Mouse (Mus musculus) hindbrain, embryonic 14.5 days (tissue): ENCODE results near the gene Cabp1. TPM values are rescaled to one million over a fixed set of nuclear protein-coding genes. Genes with fewer than 3 reads are reported as not detected.

Source experiments
- ATAC-seq: fragments of 200-750 bp; cut with Nextera tagmentation; 2 replicates; pipeline ENCODE4 v1.8.0; 2017; ENCODE audit warnings: moderate number of reproducible peaks, mild to moderate bottlenecking, moderate TSS enrichment, moderate library complexity; ENCODE audit not compliant: low FRiP score
- DNase-seq: peaks from one replicate; pipeline ENCODE4 v3.0.0-alpha.2; 2015; ENCODE audit warnings: low spot score
- H3K27ac ChIP-seq: fragments of 300-500 bp; sonication (generic); 2 replicates; pipeline ENCODE4 v1.5.1; 2014; ENCODE audit warnings: mild to moderate bottlenecking, moderate library complexity
- H3K27me3 ChIP-seq: fragments of 300-500 bp; sonication (generic); 2 replicates; pipeline ENCODE4 v1.6.1; 2014; ENCODE audit warnings: mild to moderate bottlenecking, low read length, mixed read lengths; ENCODE audit not compliant: control insufficient read depth, insufficient read depth
- H3K36me3 ChIP-seq: fragments of 300-500 bp; sonication (generic); replicated peaks from 2 replicates; pipeline ENCODE4 v1.6.1; 2014; ENCODE audit not compliant: control insufficient read depth, insufficient read depth
- H3K4me1 ChIP-seq: fragments of 300-500 bp; sonication (generic); replicated peaks from 2 replicates; pipeline ENCODE4 v1.6.1; 2014; ENCODE audit warnings: antibody characterized with exemption, low read length, mixed read lengths; ENCODE audit not compliant: control insufficient read depth, insufficient read depth
- H3K4me2 ChIP-seq: fragments of 300-500 bp; sonication (generic); replicated peaks from 2 replicates; pipeline ENCODE4 v1.6.1; 2014; ENCODE audit warnings: mild to moderate bottlenecking, moderate library complexity
- H3K4me3 ChIP-seq: fragments of 300-500 bp; sonication (generic); replicated peaks from 2 replicates; pipeline ENCODE4 v1.5.1; 2014; ENCODE audit warnings: mild to moderate bottlenecking, low read length
- H3K9ac ChIP-seq: fragments of 300-500 bp; sonication (generic); 2 replicates; pipeline ENCODE4 v1.6.1; 2014
- H3K9me3 ChIP-seq: fragments of 300-500 bp; sonication (generic); 2 replicates; pipeline ENCODE4 v1.6.1; 2016; ENCODE audit warnings: low read length; ENCODE audit not compliant: control insufficient read depth
- WGBS: fragments of 180-500 bp; shearing (Covaris S2); extraction: QIAGEN DNeasy Blood & Tissue Kit; methylation state at CpG from one replicate; pipeline ENCODE4 v1.1.7; 2014; 5-methylcytosine and 5-hydroxymethylcytosine counted together
- polyA plus RNA-seq: library from polyadenylated mRNA; unstranded; fragments of >200 nt; fragmentation: Nextera tagmentation; extraction: Ambion mirVana; gene quantifications from 2 replicates; pipeline ENCODE4 v1.2.1, GENCODE M21; 2014

Gene Cabp1
- polyA plus RNA-seq, 1 experiment from 2014 or later, result 22.8 TPM

DNA sequence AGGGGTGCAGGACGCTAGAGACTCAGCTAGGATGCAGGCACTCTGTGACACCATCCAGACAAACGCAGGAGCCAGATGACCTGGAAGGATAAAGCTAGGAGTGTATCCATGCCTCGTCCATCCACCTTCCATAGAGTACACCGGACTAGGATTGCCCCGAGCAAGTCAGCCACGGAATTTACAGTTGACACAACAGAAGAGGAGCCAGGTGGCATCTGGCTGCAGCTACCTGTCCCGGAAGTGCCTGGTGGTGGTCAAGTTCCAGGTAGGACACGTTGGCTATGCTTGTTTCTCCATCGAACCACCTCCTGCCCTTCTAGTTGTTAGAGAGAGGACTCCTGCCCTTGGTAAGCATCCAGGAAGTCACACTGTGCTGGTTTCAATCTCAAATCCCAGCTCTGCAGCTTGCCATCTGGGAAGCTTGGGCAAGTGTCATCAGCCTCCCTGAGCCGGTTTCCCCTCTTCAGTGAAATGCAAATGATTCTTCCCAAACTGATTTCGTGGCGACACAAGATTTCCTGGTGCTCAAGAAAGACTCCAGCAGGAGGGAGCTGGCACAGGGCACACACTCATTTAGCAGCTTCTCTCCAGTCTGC is 543 bp upstream of the Cabp1 start:
- Histone ChIP-seq H3K9ac (no peak overlapping the region; the same call in 1 of the 2 replicates), H3K27ac (peak overlapping the region; percentile 14; the same call in 1 of the 2 replicates), H3K36me3 (no peaks in the 10 kb centered on the region), H3K4me1 (peaks cover 14% of the 10 kb centered on the region), H3K4me3 (peak overlapping the region; percentile 70), H3K4me2 (peak overlapping the region; percentile 99), H3K9me3 (no peaks in the 10 kb centered on the region), H3K27me3 (peaks cover 43% of the 10 kb centered on the region)
- DNase-seq, result no peak
- WGBS, result 4% methylated on average over 12 of the region's 12 CpGs
- ATAC-seq, result peak; percentile 22; the same call in 1 of the 2 replicates

DNA sequence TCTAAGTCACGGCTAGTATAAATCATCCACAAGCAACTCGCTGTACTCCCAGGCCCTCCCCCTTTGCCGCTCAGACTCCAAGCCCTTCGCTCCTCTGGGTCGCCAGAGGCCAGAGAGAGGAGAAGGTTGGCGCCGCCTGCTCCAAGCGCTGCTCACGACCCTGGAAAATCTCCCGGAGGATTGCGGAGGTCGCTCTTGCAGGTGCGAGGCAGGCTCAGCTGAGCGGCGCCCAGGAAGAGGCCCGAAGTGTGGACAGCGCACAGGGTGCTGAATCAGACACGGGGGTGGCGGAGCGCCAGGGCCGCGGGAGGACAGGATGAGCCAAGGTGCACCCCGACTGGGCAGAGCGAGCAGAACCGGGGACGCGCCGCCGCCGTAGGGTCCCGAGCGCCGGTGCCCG is 955 bp downstream of the Cabp1 start:
- 2% methylated on average over 31 of the region's 34 CpGs for WGBS
- Histone ChIP-seq H3K27ac (no peak overlapping the region), H3K4me1 (peaks cover 14% of the 10 kb centered on the region), H3K9me3 (no peaks in the 10 kb centered on the region), H3K4me3 (peak overlapping the region; percentile 70), H3K9ac (peak overlapping the region; percentile 80), H3K27me3 (peaks cover 47% of the 10 kb centered on the region), H3K4me2 (peak overlapping the region; percentile 99), H3K36me3 (no peaks in the 10 kb centered on the region)
- DNase-seq, result peak; percentile 32
- no peak for ATAC-seq

DNA sequence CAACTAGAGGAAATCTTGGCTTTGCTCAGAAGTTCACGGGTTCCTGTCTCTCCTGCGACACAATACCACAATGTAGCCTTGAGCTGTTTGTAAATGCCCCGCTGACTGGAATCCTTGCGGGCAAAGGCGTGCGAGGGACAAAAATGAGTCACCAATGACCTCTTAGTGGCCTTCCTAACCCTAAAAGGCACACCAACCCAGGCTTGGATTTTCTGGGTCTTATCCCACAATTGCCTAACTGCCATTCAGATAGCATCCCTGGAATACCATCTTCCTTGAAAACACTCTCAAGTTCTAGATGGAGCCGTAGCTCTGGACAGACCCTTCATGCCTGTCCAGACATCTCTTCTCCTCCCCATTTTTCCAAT is 1.4 kb downstream of the Cabp1 start:
- DNase-seq (no peak), ATAC-seq (no peak)
- Histone ChIP-seq H3K4me1 (peaks cover 14% of the 10 kb centered on the region), H3K27ac (no peak overlapping the region), H3K4me3 (peak overlapping the region; percentile 70), H3K27me3 (peaks cover 47% of the 10 kb centered on the region), H3K4me2 (peak overlapping the region; percentile 99), H3K36me3 (no peaks in the 10 kb centered on the region), H3K9me3 (no peaks in the 10 kb centered on the region), H3K9ac (peak overlapping the region; percentile 80)
- 14% methylated on average over 7 of the region's 7 CpGs for WGBS

DNA sequence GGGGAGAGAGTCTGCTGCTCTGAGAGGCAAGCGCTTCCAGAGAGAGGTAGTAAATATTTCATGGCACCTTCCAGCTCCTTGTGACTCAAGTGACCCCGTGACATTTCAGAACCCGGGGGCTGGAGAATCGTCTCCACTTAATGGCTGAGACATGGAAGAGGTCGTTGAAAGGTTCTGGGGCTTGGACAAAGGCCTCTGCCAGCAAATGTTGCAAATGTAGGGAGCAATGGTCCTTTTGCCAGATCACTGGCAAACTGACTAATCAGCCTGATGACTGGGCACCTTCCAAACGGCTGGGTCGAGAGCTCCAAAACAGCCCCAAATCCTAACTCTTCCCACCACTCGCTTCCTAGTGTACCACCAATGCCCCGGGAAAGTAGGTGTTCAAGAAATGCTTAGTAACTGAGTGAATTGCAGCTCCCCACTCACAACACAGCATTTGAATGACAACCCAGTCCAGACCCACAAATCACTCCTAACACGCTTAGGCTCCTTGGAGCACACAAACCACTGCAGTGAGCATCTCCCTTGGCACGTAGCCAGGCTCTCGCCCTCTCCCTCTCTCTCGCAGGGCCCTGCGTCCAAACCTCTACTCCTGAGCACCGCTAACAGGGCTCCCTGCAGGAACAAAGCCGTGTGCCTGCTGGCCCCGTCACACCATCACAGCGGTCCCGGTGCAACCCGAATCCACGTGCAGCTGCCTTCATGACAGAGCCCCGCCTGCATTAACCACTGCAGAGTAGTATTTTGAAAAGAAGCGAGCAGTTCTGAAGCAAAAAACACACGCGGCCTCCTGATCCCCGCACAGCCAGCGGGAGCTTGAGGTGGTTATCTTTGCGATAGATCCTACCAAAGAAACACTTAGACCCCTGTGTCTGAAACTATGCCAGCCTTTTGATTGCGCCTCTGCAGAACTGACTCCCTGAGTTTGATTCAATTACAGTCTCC is 2.0 kb downstream of the Cabp1 start:
- Histone ChIP-seq H3K36me3 (no peaks in the 10 kb centered on the region), H3K4me2 (peak overlapping the region; percentile 99), H3K4me1 (peaks cover 19% of the 10 kb centered on the region), H3K27ac (no peak overlapping the region), H3K9ac (peak overlapping the region; percentile 80), H3K4me3 (peak overlapping the region; percentile 70), H3K27me3 (peaks cover 47% of the 10 kb centered on the region), H3K9me3 (no peaks in the 10 kb centered on the region)
- peak; percentile 63 for DNase-seq
- ATAC-seq, result peak; percentile 25; the same call in 1 of the 2 replicates
- 6% methylated on average over 29 of the region's 29 CpGs for WGBS

DNA sequence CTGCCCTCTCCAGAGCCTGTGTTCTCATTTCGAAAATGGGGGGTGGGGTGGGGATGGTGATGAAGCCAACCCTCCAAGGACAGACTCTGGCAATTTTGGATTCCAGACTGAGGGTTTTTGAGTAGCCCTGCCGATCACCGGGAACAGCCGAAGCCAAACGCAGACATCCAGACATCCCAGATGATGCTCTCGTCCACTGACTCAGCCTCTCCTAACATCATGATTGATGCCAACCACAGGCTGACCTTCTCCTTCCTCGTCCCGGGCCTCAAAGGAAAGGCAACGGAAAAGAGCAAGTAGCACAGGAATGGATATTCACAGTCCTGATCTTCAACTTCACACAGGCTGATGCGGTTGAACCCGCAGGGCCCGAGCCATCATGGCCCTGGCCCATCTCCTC is 4.1 kb downstream of the Cabp1 start:
- Histone ChIP-seq H3K9me3 (no peaks in the 10 kb centered on the region), H3K4me1 (peaks cover 38% of the 10 kb centered on the region), H3K27me3 (peaks cover 39% of the 10 kb centered on the region), H3K4me3 (no peak overlapping the region), H3K4me2 (no peak overlapping the region), H3K27ac (no peak overlapping the region), H3K36me3 (no peaks in the 10 kb centered on the region), H3K9ac (no peak overlapping the region)
- WGBS, result 80% methylated on average over 12 of the region's 12 CpGs
- DNase-seq (no peak), ATAC-seq (no peak)

DNA sequence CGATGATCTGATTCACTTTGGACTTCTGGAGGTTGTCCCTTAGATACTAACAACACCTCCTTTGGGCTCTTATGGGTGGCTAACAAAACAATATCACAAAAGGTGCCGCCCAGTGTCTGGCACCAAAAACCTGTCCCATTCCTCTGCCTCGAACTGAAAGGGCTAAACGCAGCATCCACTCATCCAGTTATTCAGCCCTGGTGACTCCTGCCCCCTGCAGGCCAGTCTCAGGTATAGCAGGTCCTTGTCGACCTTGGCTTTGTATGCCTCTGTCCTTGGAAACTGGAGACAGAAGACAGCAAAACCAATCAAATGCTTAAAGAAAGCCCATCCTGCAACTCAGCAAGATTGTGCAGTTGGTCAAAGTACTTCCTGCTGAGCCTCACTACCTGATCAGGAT is 5.4 kb downstream of the Cabp1 start:
- no peaks in the 10 kb centered on the region for H3K36me3 ChIP-seq
- no peaks in the 10 kb centered on the region for H3K9me3 ChIP-seq
- no peak overlapping the region for H3K27ac ChIP-seq
- H3K4me3 ChIP-seq, result no peak overlapping the region
- DNase-seq, result peak; percentile 66
- no peak overlapping the region for H3K9ac ChIP-seq
- H3K4me2 ChIP-seq, result no peak overlapping the region
- WGBS, result 46% methylated on average over 5 of the region's 5 CpGs
- no peak for ATAC-seq
- H3K4me1 ChIP-seq, result peaks cover 49% of the 10 kb centered on the region
- peaks cover 39% of the 10 kb centered on the region for H3K27me3 ChIP-seq

DNA sequence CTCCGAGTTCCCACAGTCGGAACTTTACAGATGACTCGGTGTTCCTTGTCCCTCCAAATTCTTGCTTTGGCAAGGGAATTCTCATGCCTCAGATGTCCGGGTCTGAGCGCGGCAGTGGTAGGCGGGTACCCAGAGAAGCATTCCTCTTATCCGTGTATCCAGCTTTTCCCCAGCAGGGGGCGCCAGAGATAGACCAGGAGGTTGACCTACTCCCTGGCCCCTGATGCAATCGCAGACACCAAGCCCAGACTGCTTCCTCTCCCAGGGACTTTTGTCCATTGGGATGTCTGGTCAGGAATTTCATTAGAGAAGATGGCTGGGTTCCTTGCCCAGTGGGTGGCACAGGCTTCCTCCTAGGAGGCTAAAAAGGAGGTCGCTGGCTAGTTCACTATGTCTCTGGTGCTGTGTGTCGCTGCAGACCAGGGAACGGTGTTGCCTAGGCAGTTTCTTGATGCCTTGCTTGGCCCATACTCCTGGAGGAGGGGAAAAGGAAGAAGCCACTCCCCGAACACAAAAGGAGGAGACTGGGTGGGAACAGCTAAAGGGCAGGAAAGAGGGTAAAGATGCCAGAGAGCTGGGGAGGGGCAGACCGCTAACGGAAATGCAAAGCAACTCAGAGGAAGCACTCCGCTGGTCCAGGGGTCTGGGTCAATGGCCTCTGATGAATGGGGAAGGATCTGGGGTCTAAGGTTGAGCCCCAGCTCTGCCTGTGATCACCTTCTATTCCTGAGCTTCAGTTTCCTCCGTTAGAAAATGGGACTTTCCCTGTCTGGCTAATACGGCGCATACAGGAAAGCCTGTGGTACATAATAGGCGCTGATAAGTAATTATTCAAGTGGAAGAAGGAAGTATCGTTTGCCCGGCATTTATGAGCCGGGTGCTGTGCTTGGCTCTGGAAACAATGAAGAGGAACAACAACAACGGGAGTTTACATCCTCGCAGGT is 6.7 kb downstream of the Cabp1 start:
- Histone ChIP-seq H3K4me3 (no peak overlapping the region; the same call in 1 of the 2 replicates), H3K36me3 (no peaks in the 10 kb centered on the region), H3K4me2 (peak overlapping the region; percentile 32), H3K27ac (peak overlapping the region; percentile 58; the same call in 1 of the 2 replicates), H3K9me3 (no peaks in the 10 kb centered on the region), H3K9ac (no peak overlapping the region), H3K4me1 (peaks cover 44% of the 10 kb centered on the region), H3K27me3 (peaks cover 31% of the 10 kb centered on the region)
- peak; percentile 88 for DNase-seq
- peak; percentile 55; the same call in 1 of the 2 replicates for ATAC-seq
- WGBS, result 17% methylated on average over 26 of the region's 26 CpGs

DNA sequence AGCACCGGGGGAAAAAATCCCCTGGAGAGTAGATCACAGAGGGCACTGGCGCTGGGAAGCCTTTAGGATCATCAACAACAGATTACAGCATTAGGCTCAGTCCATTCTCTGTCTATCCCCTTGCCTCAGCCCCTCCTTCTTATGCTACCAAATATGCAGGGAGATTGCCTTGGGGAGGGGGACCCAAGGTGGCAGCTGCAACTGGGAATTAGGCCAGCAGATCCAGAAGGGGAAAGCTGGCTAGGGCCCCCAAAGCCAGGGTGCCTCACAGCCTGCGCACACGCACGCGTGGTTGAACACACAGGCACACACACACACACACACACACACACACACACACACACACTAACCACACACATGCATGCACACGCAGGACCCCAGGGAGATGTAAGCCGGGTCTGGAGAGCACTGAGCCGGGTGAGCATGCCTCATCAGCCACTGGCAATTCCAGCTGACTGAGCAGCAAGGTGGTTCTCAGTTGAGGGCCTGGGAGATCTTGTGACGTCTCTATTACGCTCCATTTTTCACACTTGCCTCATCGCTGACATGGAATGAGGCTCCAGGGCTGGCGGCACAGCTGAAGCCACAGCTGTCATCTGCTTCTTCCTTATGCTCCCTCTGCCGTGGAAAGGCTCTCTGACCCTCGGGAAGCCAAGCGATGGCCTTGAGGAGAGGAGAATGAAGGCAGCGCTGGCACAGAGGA is 7.7 kb downstream of the Cabp1 start:
- Histone ChIP-seq H3K27ac (peak overlapping the region; percentile 58), H3K27me3 (peaks cover 21% of the 10 kb centered on the region), H3K36me3 (no peaks in the 10 kb centered on the region), H3K4me3 (no peak overlapping the region; the same call in 1 of the 2 replicates), H3K4me2 (peak overlapping the region; percentile 32), H3K4me1 (peaks cover 41% of the 10 kb centered on the region), H3K9ac (no peak overlapping the region; the same call in 1 of the 2 replicates), H3K9me3 (no peaks in the 10 kb centered on the region)
- WGBS, result 23% methylated on average over 17 of the region's 17 CpGs
- ATAC-seq (peak; percentile 44; the same call in 1 of the 2 replicates), DNase-seq (peak; percentile 63)
